Mouse (Mus musculus) adrenal gland, adult 10 weeks (tissue): ENCODE data around the gene Gm36176. TPM values are rescaled to one million over a fixed set of nuclear protein-coding genes. Genes with fewer than 3 reads are reported as not detected.

Experiments used
- polyA plus RNA-seq: library from polyadenylated mRNA; stranded (reverse); fragments of 350-450 nt; fragmentation: Illumina TruSeq; extraction: RNeasy Lipid Tissue Mini Kit (QIAGEN cat#74804); gene quantifications from one replicate; pipeline ENCODE4 v1.2.3, GENCODE M21; 2014; ENCODE audit warnings: low read depth, low replicate concordance

Gene Gm36176
- not detected for polyA plus RNA-seq

GRCm38 (mm10) chr10:77846503-77846902, at the start of gene Gm36176:
Gene Gm36176 (plus strand): TSS chr10:77846803.

GRCm38 (mm10) chr10:77798921-77799508, 47.6 kb upstream of the Gm36176 start, which contains the start of gene Gm19668:
Gene Gm19668 (minus strand): TSS chr10:77799133.

GRCm38 (mm10) chr10:77811743-77812142, 34.9 kb upstream of the Gm36176 start, which contains the start of gene Gm9507:
Gene Gm9507 (minus strand): TSS chr10:77811843.

GRCm38 (mm10) chr10:77814382-77814781, 32.2 kb upstream of the Gm36176 start, which contains the start of gene Gm2696:
Gene Gm2696 (plus strand): TSS chr10:77814682.

GRCm38 (mm10) chr10:77826951-77827350, 19.7 kb upstream of the Gm36176 start, which contains the start of gene Krtap10-4:
Gene Krtap10-4 (minus strand): TSS chr10:77827095.

GRCm38 (mm10) chr10:77835647-77836046, 11.0 kb upstream of the Gm36176 start, which contains the start of gene Krtap10-10:
Gene Krtap10-10 (plus strand): TSS chr10:77835947.

GRCm38 (mm10) chr10:77852559-77852958, 6.0 kb downstream of the Gm36176 start, which contains the start of gene Gm10318:
Gene Gm10318 (plus strand): TSS chr10:77852859.

GRCm38 (mm10) chr10:77861675-77862074, 15.1 kb downstream of the Gm36176 start, which contains the start of gene Gm3285:
Gene Gm3285 (plus strand): TSS chr10:77861975.

Other genes with a start within 250 kb of the Gm36176 start
- gene Sumo3, start 240.7 kb upstream of the Gm36176 start, polyA plus RNA-seq, result 72.3 TPM
- gene Gm49325, start 240.6 kb upstream of the Gm36176 start, polyA plus RNA-seq, result 6.2 TPM
- gene Ube2g2, start 224.5 kb upstream of the Gm36176 start, polyA plus RNA-seq, result 11.6 TPM
- not detected for gene Tspear, start 160.2 kb upstream of the Gm36176 start, polyA plus RNA-seq
- not detected for gene Gm19402, start 156.0 kb upstream of the Gm36176 start, polyA plus RNA-seq
- gene Gm9508, start 149.6 kb upstream of the Gm36176 start, polyA plus RNA-seq, result not detected
- gene Gm10272, start 140.2 kb upstream of the Gm36176 start, polyA plus RNA-seq, result not detected
- gene Gm10024, start 135.3 kb upstream of the Gm36176 start, polyA plus RNA-seq, result not detected
- not detected for gene Gm10142, start 131.0 kb upstream of the Gm36176 start, polyA plus RNA-seq
- not detected for gene Krtap12-1, start 126.2 kb upstream of the Gm36176 start, polyA plus RNA-seq
- not detected for gene Gm10100, start 120.3 kb upstream of the Gm36176 start, polyA plus RNA-seq
- not detected for gene Gm18596, start 104.2 kb upstream of the Gm36176 start, polyA plus RNA-seq
- gene Gm9736, start 95.4 kb upstream of the Gm36176 start, polyA plus RNA-seq, result not detected
- not detected for gene Gm3233, start 87.1 kb upstream of the Gm36176 start, polyA plus RNA-seq
- gene Gm3238, start 75.5 kb upstream of the Gm36176 start, polyA plus RNA-seq, result not detected
- gene Gm7138, start 69.9 kb upstream of the Gm36176 start, polyA plus RNA-seq, result not detected
- not detected for gene Gm3250, start 64.3 kb upstream of the Gm36176 start, polyA plus RNA-seq
- not detected for gene Gm7137, start 58.6 kb upstream of the Gm36176 start, polyA plus RNA-seq
- gene Gm9639, start 51.7 kb upstream of the Gm36176 start, polyA plus RNA-seq, result not detected
- gene Gm19668, start 47.7 kb upstream of the Gm36176 start, polyA plus RNA-seq, result not detected
- gene Gm9507, start 35.0 kb upstream of the Gm36176 start, polyA plus RNA-seq, result not detected
- gene Gm2696, start 32.1 kb upstream of the Gm36176 start, polyA plus RNA-seq, result not detected
- gene Krtap10-4, start 19.7 kb upstream of the Gm36176 start, polyA plus RNA-seq, result not detected
- not detected for gene Krtap10-10, start 10.9 kb upstream of the Gm36176 start, polyA plus RNA-seq
- not detected for gene Gm10318, start 6.1 kb downstream of the Gm36176 start, polyA plus RNA-seq
- gene Gm3285, start 15.2 kb downstream of the Gm36176 start, polyA plus RNA-seq, result not detected
- gene Lrrc3, start 55.7 kb downstream of the Gm36176 start, polyA plus RNA-seq, result 1.7 TPM
- gene Trpm2, start 123.8 kb downstream of the Gm36176 start, polyA plus RNA-seq, result not detected
- gene 1810043G02Rik, start 131.7 kb downstream of the Gm36176 start, polyA plus RNA-seq, result 1.6 TPM
- 2.0 TPM for gene Pfkl, start 163.3 kb downstream of the Gm36176 start, polyA plus RNA-seq
- gene Dnmt3l, start 195.1 kb downstream of the Gm36176 start, polyA plus RNA-seq, result 39.4 TPM
- gene Aire, start 196.8 kb downstream of the Gm36176 start, polyA plus RNA-seq, result not detected
- gene Icosl, start 222.5 kb downstream of the Gm36176 start, polyA plus RNA-seq, result 9.6 TPM